In genomic region chr1:178716411-178716810, GRCm38 (mm10) we compare ENCODE assay signal across 27 mouse cellular contexts.
DNase-seq lines count a peak whose midpoint lies in the region; ATAC-seq and TF ChIP-seq lines count a peak whose summit lies in the region.
"Had no signal": no experiment of that assay in that cellular context is flagged by ENCODE, and none has a peak within 500 bp of the region (broad histone marks: within the 10 kb centered on the region; RNA-seq: fewer than 3 reads in every experiment).

No protein-coding gene starts in this region.

- H3K4me3 ChIP-seq in heart, embryonic 14.5 days (ENCODE audit: control insufficient read depth in 1 of 2, insufficient read depth in 1 of 2, low read depth in 1 of 2, low read length in 2 of 2), result no peak overlapping the region
- H3K4me3 ChIP-seq in forebrain, postnatal 0 days (ENCODE audit: low read depth, low read length), result no peak overlapping the region
- H3K4me3 ChIP-seq: erythroblast, embryonic 14.5 days; hindbrain, embryonic 13.5 days; limb, embryonic 15.5 days; liver, embryonic 15.5 days; stomach, embryonic 15.5 days had no signal

- peak overlapping the region; percentile 44; the same call in 1 of the 2 replicates for H3K9ac ChIP-seq in heart, embryonic 14.5 days (ENCODE audit: low read length)
- H3K9ac ChIP-seq in forebrain, postnatal 0 days, result no peak overlapping the region
- H3K9ac ChIP-seq: hindbrain, embryonic 13.5 days; limb, embryonic 15.5 days; liver, embryonic 15.5 days; lung, embryonic 14.5 days; stomach, embryonic 15.5 days had no signal

- H3K36me3 ChIP-seq in heart, embryonic 14.5 days (ENCODE audit: control insufficient read depth, insufficient read depth, low read length), result peaks cover 15% of the 10 kb centered on the region
- H3K36me3 ChIP-seq in forebrain, postnatal 0 days (ENCODE audit: insufficient read depth), result no peaks in the 10 kb centered on the region
- H3K36me3 ChIP-seq: limb, embryonic 15.5 days; liver, embryonic 15.5 days; stomach, embryonic 15.5 days had no signal

- H3K9me3 ChIP-seq in heart, embryonic 14.5 days (ENCODE audit: control insufficient read depth, low read length), result peaks cover 5% of the 10 kb centered on the region
- no peaks in the 10 kb centered on the region for H3K9me3 ChIP-seq in forebrain, postnatal 0 days (ENCODE audit: low read length)
- H3K9me3 ChIP-seq: hindbrain, embryonic 13.5 days; limb, embryonic 15.5 days; liver, embryonic 15.5 days; stomach, embryonic 15.5 days had no signal

- DNase-seq in heart, adult 11 months, result peak; percentile 89
- DNase-seq in heart, postnatal 14 days, result no peak
- peak; percentile 32 to 39 for DNase-seq in heart, adult 9 months (ENCODE audit: low spot score in 2 of 2)
- peak; percentile 10 for DNase-seq in heart, postnatal 4 days
- DNase-seq in gastrocnemius, adult 8-10 months (ENCODE audit: low spot score in 2 of 2), result no peak
- no peak for DNase-seq in forebrain, postnatal 0 days
- DNase-seq: adrenal gland, adult 8-10 months; cerebellum, adult 2 months; cerebellum, postnatal 14 days; gastrocnemius, postnatal 10 days; kidney, adult 9 months; kidney, postnatal 14 days; layer of hippocampus, adult 9-11 months; lung, embryonic 14.5 days; right cerebral cortex, postnatal 25 days; thymus, postnatal 14 days had no signal

- H3K27ac ChIP-seq in heart, embryonic 14.5 days (replicated peaks in 1 of 2; ENCODE audit: control insufficient read depth in 1 of 2, insufficient read depth in 1 of 2, low read depth in 2 of 2, low read length in 2 of 2), result peak overlapping the region; percentile 78 to 88; a peak in 3 of 4 replicates
- H3K27ac ChIP-seq in forebrain, postnatal 0 days (ENCODE audit: low read depth, low read length), result no peak overlapping the region
- H3K27ac ChIP-seq: hindbrain, embryonic 13.5 days; limb, embryonic 15.5 days; liver, embryonic 15.5 days; stomach, embryonic 15.5 days had no signal

- TF ChIP-seq CTCF in forebrain, postnatal 0 days (IDR thresholded peaks at IDR 0.05; ENCODE audit: low read depth), result no peak

- H3K27me3 ChIP-seq in heart, embryonic 14.5 days (ENCODE audit: control insufficient read depth, insufficient read depth, low read length), result no peaks in the 10 kb centered on the region
- no peaks in the 10 kb centered on the region for H3K27me3 ChIP-seq in forebrain, postnatal 0 days (ENCODE audit: insufficient read depth, low read length)
- H3K27me3 ChIP-seq: CH12.LX; hindbrain, embryonic 13.5 days; liver, embryonic 15.5 days; stomach, embryonic 15.5 days had no signal

- intact Hi-C loops in heart, postnatal 14 days (cut with DNase I), result no loop called here

- H3K4me2 ChIP-seq in heart, embryonic 14.5 days (ENCODE audit: low read length), result peak overlapping the region; percentile 42
- no peak overlapping the region for H3K4me2 ChIP-seq in forebrain, postnatal 0 days (ENCODE audit: low read depth)
- H3K4me2 ChIP-seq: hindbrain, embryonic 13.5 days; limb, embryonic 15.5 days; liver, embryonic 15.5 days; lung, embryonic 14.5 days; midbrain, embryonic 11.5 days; stomach, embryonic 15.5 days had no signal

- 31% methylated on average over 2 of the region's 2 CpGs for WGBS in heart, embryonic 14.5 days
- 88% methylated on average over 2 of the region's 2 CpGs for WGBS in forebrain, postnatal 0 days

- peak; percentile 66 for ATAC-seq in heart, embryonic 14.5 days (ENCODE audit: insufficient number of reproducible peaks, insufficient read depth, low FRiP score, low read depth)
- no peak for ATAC-seq in forebrain, postnatal 0 days
- ATAC-seq: forebrain, embryonic 16.5 days; intestine, embryonic 16.5 days; midbrain, embryonic 16.5 days had no signal

- peaks cover 19 to 33% of the 10 kb centered on the region in 2 experiments for H3K4me1 ChIP-seq in heart, embryonic 14.5 days (ENCODE audit: control insufficient read depth in 2 of 2, insufficient read depth in 2 of 2, low read length in 2 of 2)
- H3K4me1 ChIP-seq in forebrain, postnatal 0 days (ENCODE audit: insufficient read depth), result no peaks in the 10 kb centered on the region
- H3K4me1 ChIP-seq: hindbrain, embryonic 13.5 days; limb, embryonic 15.5 days; stomach, embryonic 15.5 days had no signal

Comparison
In these comparisons a context has a peak if more than half of its experiments do, and no peak if none do; other contexts are left out.
1. DNase-seq: peak in heart, adult 11 months (single experiment), heart, adult 9 months (2 of 2) and heart, postnatal 4 days (single experiment); none in heart, postnatal 14 days (0 of 2), gastrocnemius, adult 8-10 months (0 of 2) and forebrain, postnatal 0 days (single experiment).